Comparison of ENCODE assay signal across 8 mouse cellular contexts in genomic region chr13:5802826-5803225, GRCm38 (mm10). TPM values are rescaled to one million over a fixed set of nuclear protein-coding genes. Genes with fewer than 3 reads are reported as not detected.
DNase-seq lines count a peak whose midpoint lies in the region; ATAC-seq and TF ChIP-seq lines count a peak whose summit lies in the region.

No protein-coding gene starts in this region.

- H3K36me3 ChIP-seq in neural tube, embryonic 11.5 days (ENCODE audit: control insufficient read depth, insufficient read depth, low read length) = no peaks in the 10 kb centered on the region
- no peaks in the 10 kb centered on the region for H3K36me3 ChIP-seq in heart, embryonic 15.5 days
- H3K36me3 ChIP-seq in liver, embryonic 15.5 days (replicated peaks) = no peaks in the 10 kb centered on the region
- H3K36me3 ChIP-seq in stomach, postnatal 0 days (ENCODE audit: control insufficient read depth, insufficient read depth, low read length) = no peaks in the 10 kb centered on the region

- no peaks in the 10 kb centered on the region for H3K9me3 ChIP-seq in neural tube, embryonic 11.5 days (ENCODE audit: control insufficient read depth, low read length)
- H3K9me3 ChIP-seq in heart, embryonic 15.5 days (replicated peaks) = no peaks in the 10 kb centered on the region
- H3K9me3 ChIP-seq in liver, embryonic 15.5 days (replicated peaks) = no peaks in the 10 kb centered on the region
- H3K9me3 ChIP-seq in stomach, postnatal 0 days (ENCODE audit: control insufficient read depth, low read length) = no peaks in the 10 kb centered on the region

- no peak for TF ChIP-seq EP300 in stomach, postnatal 0 days (optimal IDR thresholded peaks at IDR 0.05)

- H3K4me3 ChIP-seq in neural tube, embryonic 11.5 days (ENCODE audit: low read depth, low read length) = no peak overlapping the region
- H3K4me3 ChIP-seq in heart, embryonic 15.5 days = no peak overlapping the region
- no peak overlapping the region for H3K4me3 ChIP-seq in liver, embryonic 15.5 days (replicated peaks)
- H3K4me3 ChIP-seq in stomach, postnatal 0 days (ENCODE audit: low read depth, low read length) = no peak overlapping the region

- H3K4me2 ChIP-seq in neural tube, embryonic 11.5 days (ENCODE audit: low read depth) = no peak overlapping the region
- no peak overlapping the region for H3K4me2 ChIP-seq in heart, embryonic 15.5 days
- H3K4me2 ChIP-seq in liver, embryonic 15.5 days = 0 out of 2 replicates have a peak overlapping the region, but pooled peaks have one; percentile 0
- H3K4me2 ChIP-seq in stomach, postnatal 0 days (replicated peaks; ENCODE audit: low read depth) = no peak overlapping the region

- no peak for TF ChIP-seq CTCF in stomach, postnatal 0 days (IDR thresholded peaks at IDR 0.05; ENCODE audit: low read depth)

- no peak for ATAC-seq in neural tube, embryonic 11.5 days (ENCODE audit: insufficient read depth, low FRiP score, low TSS enrichment)
- ATAC-seq in heart, embryonic 15.5 days (replicated peaks; ENCODE audit: insufficient number of reproducible peaks, insufficient read depth, low FRiP score, low read depth) = 0 out of 2 replicates have a peak, but pooled peaks have one; percentile 20
- peak; percentile 40 for ATAC-seq in liver, embryonic 15.5 days (ENCODE audit: insufficient read depth)
- no peak for ATAC-seq in stomach, postnatal 0 days (ENCODE audit: low FRiP score, low TSS enrichment)

- no peak overlapping the region for H3K27ac ChIP-seq in neural tube, embryonic 11.5 days (ENCODE audit: low read depth, low read length)
- H3K27ac ChIP-seq in heart, embryonic 15.5 days = peak overlapping the region; percentile 81
- H3K27ac ChIP-seq in liver, embryonic 15.5 days (replicated peaks) = peak overlapping the region; percentile 29
- peak overlapping the region; percentile 77 for H3K27ac ChIP-seq in stomach, postnatal 0 days (replicated peaks)

- DNase-seq in neural tube, embryonic 11.5 days (ENCODE audit: low spot score) = peak; percentile 11
- DNase-seq in neural tube, embryonic 10.5 days (ENCODE audit: extremely low spot score, low spot score) = no peak
- DNase-seq in stomach, postnatal 0 days (ENCODE audit: low spot score) = peak; percentile 26
- DNase-seq in ovary, postnatal 10 days (ENCODE audit: low spot score) = no peak
- DNase-seq in cerebellum, postnatal 10 days = no peak
- DNase-seq in cerebellum, adult 9-11 months = no peak

- no peaks in the 10 kb centered on the region for H3K27me3 ChIP-seq in neural tube, embryonic 11.5 days (ENCODE audit: control insufficient read depth, insufficient read depth, low read length)
- H3K27me3 ChIP-seq in heart, embryonic 15.5 days = no peaks in the 10 kb centered on the region
- H3K27me3 ChIP-seq in liver, embryonic 15.5 days = no peaks in the 10 kb centered on the region
- no peaks in the 10 kb centered on the region for H3K27me3 ChIP-seq in stomach, postnatal 0 days (ENCODE audit: control insufficient read depth, insufficient read depth, low read length)

- no peak overlapping the region for H3K9ac ChIP-seq in neural tube, embryonic 11.5 days (ENCODE audit: low read length)
- no peak overlapping the region for H3K9ac ChIP-seq in heart, embryonic 15.5 days
- no peak overlapping the region for H3K9ac ChIP-seq in liver, embryonic 15.5 days
- H3K9ac ChIP-seq in stomach, postnatal 0 days (ENCODE audit: low read length) = no peak overlapping the region

- H3K4me1 ChIP-seq in neural tube, embryonic 11.5 days (ENCODE audit: control insufficient read depth, insufficient read depth, low read length) = no peaks in the 10 kb centered on the region
- H3K4me1 ChIP-seq in heart, embryonic 15.5 days (replicated peaks) = peaks cover 29% of the 10 kb centered on the region
- H3K4me1 ChIP-seq in liver, embryonic 15.5 days (replicated peaks) = peaks cover 3% of the 10 kb centered on the region
- no peaks in the 10 kb centered on the region; the same call in 1 of the 2 replicates for H3K4me1 ChIP-seq in stomach, postnatal 0 days (replicated peaks; ENCODE audit: control insufficient read depth, insufficient read depth)

- 41% methylated on average over 14 of the region's 14 CpGs for WGBS in neural tube, embryonic 11.5 days
- 39% methylated on average over 14 of the region's 14 CpGs for WGBS in heart, embryonic 15.5 days
- WGBS in liver, embryonic 15.5 days (ENCODE audit: insufficient replicate concordance) = 19% methylated on average over 14 of the region's 14 CpGs
- 43% methylated on average over 14 of the region's 14 CpGs for WGBS in stomach, postnatal 0 days

RNA-seq across cellular contexts. Expression of gene Klf6, which starts 58.5 kb away (rescaled TPM):
- polyA plus RNA-seq in neural tube, embryonic 11.5 days (2014; fragmentation: Nextera tagmentation; extraction: Ambion mirVana) = 55.7 and 57.9 TPM in 2 replicates
- 75.0 and 80.9 TPM in 2 replicates for polyA plus RNA-seq in heart, embryonic 15.5 days (2015; fragmentation: Nextera tagmentation; extraction: Ambion mirVana)
- polyA plus RNA-seq in liver, embryonic 15.5 days (2015; fragmentation: Nextera tagmentation; extraction: Ambion mirVana) = 20.6 and 21.3 TPM in 2 replicates
- polyA plus RNA-seq in stomach, postnatal 0 days (2015; fragmentation: Nextera tagmentation; extraction: Ambion mirVana) = 116 and 127 TPM in 2 replicates

Comparison
In these comparisons a context has a peak if more than half of its experiments do, and no peak if none do; other contexts are left out.
1. DNase-seq: peak in neural tube, embryonic 11.5 days (single experiment) and stomach, postnatal 0 days (single experiment); none in neural tube, embryonic 10.5 days (single experiment), ovary, postnatal 10 days (single experiment), cerebellum, postnatal 10 days (0 of 2) and cerebellum, adult 9-11 months (single experiment).
2. ATAC-seq: peak in heart, embryonic 15.5 days (single experiment) and liver, embryonic 15.5 days (single experiment); none in neural tube, embryonic 11.5 days (single experiment) and stomach, postnatal 0 days (single experiment).